Mouse (Mus musculus) G1E (cell line): ENCODE measurements at regions not wholly inside any gene's neighbourhood (a gene's known extent, or its start where the extent isn't known, plus 50 kb on each side); places are given as distances from the start of the nearest gene placed in this dataset.

Experiments used
- CTCF ChIP-seq: IDR thresholded peaks from 2 replicates; pipeline ENCODE4 v1.5.1; 2012; ENCODE audit warnings: low read depth, low read length, inconsistent platforms, mixed read lengths
- GATA1 ChIP-seq: IDR thresholded peaks from 2 replicates; pipeline ENCODE4 v1.6.1; 2012; ENCODE audit warnings: borderline replicate concordance, low read length, inconsistent platforms, mixed read lengths
- GATA2 ChIP-seq: IDR thresholded peaks from 2 replicates; pipeline ENCODE4 v1.6.1; 2012; ENCODE audit warnings: low read depth, low read length, inconsistent platforms, borderline replicate concordance
- POLR2AphosphoS5 ChIP-seq: IDR thresholded peaks from 2 replicates; pipeline ENCODE4 v1.6.1; 2012; ENCODE audit warnings: low read depth, low read length, inconsistent platforms; ENCODE audit not compliant: insufficient replicate concordance
- TAL1 ChIP-seq: conservative IDR thresholded peaks from 2 replicates; pipeline ENCODE4 v1.6.1; 2012; ENCODE audit warnings: low read depth, low read length, inconsistent platforms, mixed read lengths

GRCm38 (mm10) chr11:19109055-19109454 is 90.3 kb upstream of the Meis1 start:
- TF ChIP-seq GATA1: no peak
- no peak for TF ChIP-seq POLR2AphosphoS5
- TF ChIP-seq TAL1: no peak
- TF ChIP-seq CTCF: no peak
- no peak for TF ChIP-seq GATA2
